Mouse (Mus musculus) kidney, adult 11 months (tissue): ENCODE data around the gene Cd3d.

Experiments
- DNase-seq: peaks from one replicate; pipeline ENCODE4 v3.0.0; 2022

Cd3d gene

GRCm38 (mm10) chr9:44994962-44995361 lies 13.4 kb downstream of the Cd3d start:
- no peak for DNase-seq

GRCm38 (mm10) chr9:44996590-44996989 lies 15.0 kb downstream of the Cd3d start:
- no peak for DNase-seq

GRCm38 (mm10) chr9:44998138-44998537 lies 16.6 kb downstream of the Cd3d start:
- DNase-seq, result no peak

- DNase-seq, result peak; percentile 66
Measured at GRCm38 (mm10) chr9:44999171-44999570, 17.6 kb downstream of the Cd3d start.

GRCm38 (mm10) chr9:44999776-45000175 lies 18.2 kb downstream of the Cd3d start:
- no peak for DNase-seq

- DNase-seq, result no peak
Measured at GRCm38 (mm10) chr9:45000249-45000648, 18.7 kb downstream of the Cd3d start.

GRCm38 (mm10) chr9:45007404-45007803 lies 25.8 kb downstream of the Cd3d start:
- no peak for DNase-seq

- no peak for DNase-seq
Measured at GRCm38 (mm10) chr9:45008342-45008741, 26.8 kb downstream of the Cd3d start.

GRCm38 (mm10) chr9:45009180-45010078 lies 27.8 kb downstream of the Cd3d start, which contains the start of gene Cd3e:
Gene Cd3e (minus strand): TSS chr9:45009627.
- no peak for DNase-seq

- no peak for DNase-seq
Measured at GRCm38 (mm10) chr9:45010461-45010860, 28.9 kb downstream of the Cd3d start.

- no peak for DNase-seq
Measured at GRCm38 (mm10) chr9:45011291-45011690, 29.7 kb downstream of the Cd3d start.

GRCm38 (mm10) chr9:45014879-45015278 lies 33.3 kb downstream of the Cd3d start:
- no peak for DNase-seq

GRCm38 (mm10) chr9:45015841-45016240 lies 34.3 kb downstream of the Cd3d start:
- DNase-seq, result no peak

GRCm38 (mm10) chr9:45018031-45018430 lies 36.4 kb downstream of the Cd3d start:
- no peak for DNase-seq

- peak; percentile 13 for DNase-seq
Measured at GRCm38 (mm10) chr9:45022800-45023199, 41.2 kb downstream of the Cd3d start.

- DNase-seq, result no peak
Measured at GRCm38 (mm10) chr9:45023638-45024037, 42.1 kb downstream of the Cd3d start.

GRCm38 (mm10) chr9:45024187-45024586 lies 42.6 kb downstream of the Cd3d start:
- no peak for DNase-seq

GRCm38 (mm10) chr9:45027376-45027775 lies 45.8 kb downstream of the Cd3d start:
- DNase-seq, result no peak

- no peak for DNase-seq
Measured at GRCm38 (mm10) chr9:45030341-45030740, 48.8 kb downstream of the Cd3d start.

GRCm38 (mm10) chr9:45032261-45032660 lies 50.7 kb downstream of the Cd3d start:
- no peak for DNase-seq

- DNase-seq, result no peak
Measured at GRCm38 (mm10) chr9:45034526-45034925, 52.9 kb downstream of the Cd3d start.
